Mouse (Mus musculus) layer of hippocampus, postnatal 36 days (tissue): ENCODE data around the gene Vmn1r214. TPM values are rescaled to one million over a fixed set of nuclear protein-coding genes. Genes with fewer than 3 reads are reported as not detected.

Experiments used
- DNase-seq, 2 experiments: peaks; one replicate each; pipeline ENCODE4 v3.0.0; 2022
- total RNA-seq, 2 experiments: library from RNA; stranded (reverse); gene quantifications; 2 replicates each; pipeline ENCODE4 v1.2.3; 2021

The Vmn1r214 gene
- total RNA-seq: not detected

- DNase-seq: no peak
Observed at GRCm38 (mm10) chr13:23030118-23030517, at the start of gene Vmn1r214. Gene Vmn1r214 (plus strand): TSS chr13:23030418.

- DNase-seq: no peak
Observed at GRCm38 (mm10) chr13:22990214-22990891, 39.9 kb upstream of the Vmn1r214 start.

- DNase-seq: no peak
Observed at GRCm38 (mm10) chr13:22992178-22992700, 38.0 kb upstream of the Vmn1r214 start.

- DNase-seq: no peak
Observed at GRCm38 (mm10) chr13:22992721-22993120, 37.5 kb upstream of the Vmn1r214 start.

- no peak for DNase-seq
Observed at GRCm38 (mm10) chr13:23007356-23007755, 22.9 kb upstream of the Vmn1r214 start, which contains the start of gene Vmn1r213. Gene Vmn1r213 (plus strand): TSS chr13:23007656.

GRCm38 (mm10) chr13:23018158-23018557, 12.1 kb upstream of the Vmn1r214 start:
- no peak for DNase-seq

GRCm38 (mm10) chr13:23024812-23025211, 5.4 kb upstream of the Vmn1r214 start:
- DNase-seq: no peak

- DNase-seq: no peak
Observed at GRCm38 (mm10) chr13:23057778-23058177, 27.6 kb downstream of the Vmn1r214 start.

GRCm38 (mm10) chr13:23067725-23068124, 37.5 kb downstream of the Vmn1r214 start, which contains the start of gene Vmn1r215:
Gene Vmn1r215 (plus strand): TSS chr13:23068025.
- no peak for DNase-seq

GRCm38 (mm10) chr13:23069312-23069711, 39.1 kb downstream of the Vmn1r214 start:
- DNase-seq: no peak

Other genes starting within 250 kb of the Vmn1r214 start
- under 1 TPM in 1 of 2 experiments, not detected in 1; 0.05 TPM for gene Vmn1r209, start 220.7 kb upstream of the Vmn1r214 start, total RNA-seq
- not detected for gene Vmn1r210, start 199.1 kb upstream of the Vmn1r214 start, total RNA-seq
- gene Vmn1r211, start 172.9 kb upstream of the Vmn1r214 start, total RNA-seq: not detected
- gene Vmn1r212, start 146.2 kb upstream of the Vmn1r214 start, total RNA-seq: not detected
- not detected for gene Vmn1r213, start 22.8 kb upstream of the Vmn1r214 start, total RNA-seq
- gene Vmn1r215, start 37.6 kb downstream of the Vmn1r214 start, total RNA-seq: not detected
- not detected for gene Vmn1r217, start 87.8 kb downstream of the Vmn1r214 start, total RNA-seq
- gene Vmn1r218, start 102.7 kb downstream of the Vmn1r214 start, total RNA-seq: not detected
- gene Vmn1r219, start 128.9 kb downstream of the Vmn1r214 start, total RNA-seq: not detected
- not detected for gene Vmn1r220, start 157.6 kb downstream of the Vmn1r214 start, total RNA-seq
- gene Vmn1r221, start 183.7 kb downstream of the Vmn1r214 start, total RNA-seq: not detected
- not detected for gene Vmn1r222, start 205.5 kb downstream of the Vmn1r214 start, total RNA-seq
- gene Vmn1r223, start 216.7 kb downstream of the Vmn1r214 start, total RNA-seq: not detected